Mouse (Mus musculus): Measurements from ENCODE around the gene Rcor1. TPM values are rescaled to one million over a fixed set of nuclear protein-coding genes. Genes with fewer than 3 reads are reported as not detected.

Rcor1 gene
- polyA plus RNA-seq (2017; shearing (Covaris generic)): 10 to 100 TPM; 40.0 to 56.7 TPM

GRCm38 (mm10) chr12:111038976-111039612 lies at the start of gene Rcor1:
Gene Rcor1, plus strand, starts transcription at chr12:111039351.

Other genes starting within 250 kb of the Rcor1 start
- gene Mok, start 198.4 kb upstream of the Rcor1 start, polyA plus RNA-seq (2017; shearing (Covaris generic)): 1 to 10 TPM in 1 of 2 experiments, not detected in 1; 1.7 TPM
- 1 to 10 TPM; 1.3 to 6.3 TPM for gene Zfp839, start 189.1 kb upstream of the Rcor1 start, polyA plus RNA-seq (2017; shearing (Covaris generic))
- 10 to 100 TPM; 31.9 to 38.5 TPM for gene Cinp, start 150.2 kb upstream of the Rcor1 start, polyA plus RNA-seq (2017; shearing (Covaris generic))
- 1 to 10 TPM; 2.4 to 3.4 TPM for gene Tecpr2, start 150.1 kb upstream of the Rcor1 start, polyA plus RNA-seq (2017; shearing (Covaris generic))
- gene Ankrd9, start 60.3 kb upstream of the Rcor1 start, polyA plus RNA-seq (2017; shearing (Covaris generic)): 1 to 10 TPM; 5.3 to 6.9 TPM
- gene Traf3, start 127.0 kb downstream of the Rcor1 start, polyA plus RNA-seq (2017; shearing (Covaris generic)): 10 to 100 TPM; 31.8 to 37.5 TPM
- gene 4930595D18Rik, start 145.1 kb downstream of the Rcor1 start, polyA plus RNA-seq (2017; shearing (Covaris generic)): 1 to 10 TPM in 1 of 2 experiments, under 1 TPM in 1; 0.71 to 1.4 TPM
- not detected for gene Amn, start 231.7 kb downstream of the Rcor1 start, polyA plus RNA-seq (2017; shearing (Covaris generic))

Data from inflammation-experienced regulatory T-cells (primary cell).